21 mouse cellular contexts compared by ENCODE assay signal in genomic region chr2:164040949-164041348, GRCm38 (mm10). TPM values are rescaled to one million over a fixed set of nuclear protein-coding genes. Genes with fewer than 3 reads are reported as not detected.
A peak's percentile ranks its signal among the peaks of the same experiment; 100 is the strongest.
DNase-seq lines count a peak whose midpoint lies in the region; ATAC-seq and TF ChIP-seq lines count a peak whose summit lies in the region.
"Had no signal": no experiment of that assay in that cellular context is flagged by ENCODE, and none has a peak within 500 bp of the region (broad histone marks: within the 10 kb centered on the region; RNA-seq: fewer than 3 reads in every experiment).

No protein-coding gene starts in this region.

- no peak overlapping the region for H3K9ac ChIP-seq in liver, postnatal 0 days (replicated peaks)
- H3K9ac ChIP-seq in liver, embryonic 11.5 days (ENCODE audit: low read depth, low read length), result no peak overlapping the region
- H3K9ac ChIP-seq: hindbrain, embryonic 15.5 days; intestine, embryonic 15.5 days; liver, embryonic 13.5 days; midbrain, embryonic 13.5 days had no signal

- no peak for TF ChIP-seq CTCF in liver, postnatal 0 days (IDR thresholded peaks at IDR 0.05; ENCODE audit: low read depth)

- H3K36me3 ChIP-seq in liver, postnatal 0 days (replicated peaks; ENCODE audit: insufficient read depth, low read length), result no peaks in the 10 kb centered on the region
- H3K36me3 ChIP-seq in liver, embryonic 11.5 days (ENCODE audit: control insufficient read depth, insufficient read depth, low read length), result no peaks in the 10 kb centered on the region
- H3K36me3 ChIP-seq: hindbrain, embryonic 15.5 days; intestine, embryonic 15.5 days; limb, embryonic 10.5 days; liver, embryonic 13.5 days; midbrain, embryonic 13.5 days had no signal

- no peaks in the 10 kb centered on the region for H3K4me1 ChIP-seq in liver, postnatal 0 days (ENCODE audit: insufficient read depth)
- H3K4me1 ChIP-seq in liver, embryonic 11.5 days (replicated peaks; ENCODE audit: control insufficient read depth, insufficient read depth, low read length), result peaks cover 5% of the 10 kb centered on the region
- H3K4me1 ChIP-seq: hindbrain, embryonic 15.5 days; liver, embryonic 13.5 days; midbrain, embryonic 13.5 days had no signal

- no peak for TF ChIP-seq EP300 in liver, postnatal 0 days (IDR thresholded peaks at IDR 0.05; ENCODE audit: low read depth)

- H3K9me3 ChIP-seq in liver, postnatal 0 days (ENCODE audit: low read length), result no peaks in the 10 kb centered on the region
- no peaks in the 10 kb centered on the region for H3K9me3 ChIP-seq in liver, embryonic 11.5 days (ENCODE audit: control insufficient read depth, low read length)
- H3K9me3 ChIP-seq: hindbrain, embryonic 15.5 days; intestine, embryonic 15.5 days; limb, embryonic 10.5 days; liver, embryonic 13.5 days; midbrain, embryonic 13.5 days had no signal

- peak; percentile 20; the same call in 1 of the 2 replicates for ATAC-seq in liver, postnatal 0 days
- no peak for ATAC-seq in liver, embryonic 11.5 days (replicated peaks; ENCODE audit: low FRiP score)
- peak; percentile 40 for ATAC-seq in common myeloid progenitor, adult 5-6 weeks (replicated peaks; ENCODE audit: low read depth, poor library complexity, severe bottlenecking)
- peak; percentile 67 for ATAC-seq in megakaryocyte progenitor cell, adult 5-6 weeks (replicated peaks; ENCODE audit: poor library complexity)
- ATAC-seq: midbrain, embryonic 13.5 days had no signal

- no peak overlapping the region for H3K4me3 ChIP-seq in liver, postnatal 0 days (ENCODE audit: low read depth, low read length)
- H3K4me3 ChIP-seq in liver, embryonic 11.5 days (ENCODE audit: low read depth, low read length), result no peak overlapping the region
- H3K4me3 ChIP-seq: heart, adult 2 months; hindbrain, embryonic 15.5 days; intestine, embryonic 15.5 days; limb, embryonic 10.5 days; liver, embryonic 13.5 days; midbrain, embryonic 13.5 days had no signal

- no peak overlapping the region for H3K4me2 ChIP-seq in liver, postnatal 0 days (ENCODE audit: low read depth, low read length)
- no peak overlapping the region for H3K4me2 ChIP-seq in liver, embryonic 11.5 days
- H3K4me2 ChIP-seq: hindbrain, embryonic 15.5 days; intestine, embryonic 15.5 days; liver, embryonic 13.5 days; midbrain, embryonic 13.5 days had no signal

- H3K27ac ChIP-seq in liver, postnatal 0 days (ENCODE audit: low read depth), result no peak overlapping the region
- no peak overlapping the region for H3K27ac ChIP-seq in liver, embryonic 11.5 days (ENCODE audit: low read depth, low read length)
- H3K27ac ChIP-seq: heart, adult 2 months; hindbrain, embryonic 15.5 days; intestine, embryonic 15.5 days; limb, embryonic 10.5 days; liver, embryonic 13.5 days; midbrain, embryonic 13.5 days had no signal

- peak; percentile 56 for DNase-seq in liver, postnatal 0 days
- DNase-seq in liver, embryonic 11.5 days (ENCODE audit: low spot score), result no peak
- DNase-seq in gastrocnemius, postnatal 14 days, result no peak
- no peak for DNase-seq in frontal cortex, adult 2 months (ENCODE audit: extremely low spot score in 1 of 2, low spot score in 1 of 2)
- DNase-seq in thymus, postnatal 10 days (ENCODE audit: low spot score in 2 of 2), result no peak
- DNase-seq: adrenal gland, adult 8-10 months; cerebellum, adult 18-20 months; cerebellum, postnatal 36 days; heart, adult 2 months; heart, postnatal 36 days; kidney, postnatal 36 days; layer of hippocampus, adult 9-11 months; liver, embryonic 13.5 days; right cerebral cortex, adult 18-20 months; thymus, postnatal 14 days had no signal

- intact Hi-C loops in gastrocnemius, postnatal 14 days (cut with DNase I; ENCODE audit: low total_unique reads), result no loop called here

- WGBS in liver, postnatal 0 days (ENCODE audit: insufficient replicate concordance), result 62% methylated on average over 6 of the region's 6 CpGs
- 78% methylated on average over 6 of the region's 6 CpGs for WGBS in liver, embryonic 11.5 days

- no peaks in the 10 kb centered on the region for H3K27me3 ChIP-seq in liver, postnatal 0 days (ENCODE audit: insufficient read depth, low read length)
- H3K27me3 ChIP-seq in liver, embryonic 11.5 days (replicated peaks; ENCODE audit: control insufficient read depth, insufficient read depth, low read length), result no peaks in the 10 kb centered on the region
- H3K27me3 ChIP-seq: hindbrain, embryonic 15.5 days; intestine, embryonic 15.5 days; liver, embryonic 13.5 days; midbrain, embryonic 13.5 days had no signal

RNA-seq across cellular contexts. Expression of gene Pabpc1l, which starts 15.7 kb away (rescaled TPM):
- 0.46 and 0.63 TPM in 2 replicates for polyA plus RNA-seq in liver, postnatal 0 days (2015; fragmentation: Nextera tagmentation; extraction: Ambion mirVana)
- polyA plus RNA-seq in liver, embryonic 11.5 days (2014; fragmentation: Nextera tagmentation; extraction: Ambion mirVana), result 0.78 and 1.2 TPM in 2 replicates
- total RNA-seq in common myeloid progenitor, adult 5-6 weeks (2017), result 0.37 TPM in 1 of 2 replicates, not detected in the other
- 1.0 and 2.2 TPM in 2 replicates for total RNA-seq in megakaryocyte progenitor cell, adult 5-6 weeks (2015)
- 0.61 and 0.83 TPM in 2 replicates for total RNA-seq in megakaryocyte progenitor cell, adult 5-6 weeks (2017)
- under 1 TPM; 0.84 TPM for total RNA-seq in gastrocnemius, postnatal 14 days (2021)
- 1.0 and 2.1 TPM in 2 replicates for polyA plus RNA-seq in frontal cortex, adult 2 months (2012; rRNA removed)

RNA-seq across cellular contexts. Expression of gene Stk4, which starts 29.2 kb away (rescaled TPM):
- polyA plus RNA-seq in liver, postnatal 0 days (2015; fragmentation: Nextera tagmentation; extraction: Ambion mirVana), result 9.8 and 10.8 TPM in 2 replicates
- polyA plus RNA-seq in liver, embryonic 11.5 days (2014; fragmentation: Nextera tagmentation; extraction: Ambion mirVana), result 30.2 and 32.1 TPM in 2 replicates
- total RNA-seq in common myeloid progenitor, adult 5-6 weeks (2017), result 132 and 208 TPM in 2 replicates
- 152 and 189 TPM in 2 replicates for total RNA-seq in megakaryocyte progenitor cell, adult 5-6 weeks (2015)
- 115 and 156 TPM in 2 replicates for total RNA-seq in megakaryocyte progenitor cell, adult 5-6 weeks (2017)
- total RNA-seq in gastrocnemius, postnatal 14 days (2021), result 10 to 100 TPM; 10.0 to 10.3 TPM
- polyA plus RNA-seq in frontal cortex, adult 2 months (2012; rRNA removed), result 19.8 and 21.3 TPM in 2 replicates

RNA-seq across cellular contexts. Expression of gene Tomm34, which starts 30.0 kb away (rescaled TPM):
- 11.6 and 13.3 TPM in 2 replicates for polyA plus RNA-seq in liver, postnatal 0 days (2015; fragmentation: Nextera tagmentation; extraction: Ambion mirVana)
- 57.1 and 58.0 TPM in 2 replicates for polyA plus RNA-seq in liver, embryonic 11.5 days (2014; fragmentation: Nextera tagmentation; extraction: Ambion mirVana)
- 35.7 and 40.4 TPM in 2 replicates for total RNA-seq in common myeloid progenitor, adult 5-6 weeks (2017)
- total RNA-seq in megakaryocyte progenitor cell, adult 5-6 weeks (2015), result 48.0 and 55.0 TPM in 2 replicates
- total RNA-seq in megakaryocyte progenitor cell, adult 5-6 weeks (2017), result 44.5 and 44.8 TPM in 2 replicates
- total RNA-seq in gastrocnemius, postnatal 14 days (2021), result 10 to 100 TPM; 11.7 to 14.6 TPM
- 82.4 and 90.4 TPM in 2 replicates for polyA plus RNA-seq in frontal cortex, adult 2 months (2012; rRNA removed)

RNA-seq across cellular contexts. Expression of gene Ywhab, which starts 46.2 kb away (rescaled TPM):
- polyA plus RNA-seq in liver, postnatal 0 days (2015; fragmentation: Nextera tagmentation; extraction: Ambion mirVana), result 81.1 and 85.8 TPM in 2 replicates
- polyA plus RNA-seq in liver, embryonic 11.5 days (2014; fragmentation: Nextera tagmentation; extraction: Ambion mirVana), result 228 and 233 TPM in 2 replicates
- total RNA-seq in common myeloid progenitor, adult 5-6 weeks (2017), result 79.0 and 109 TPM in 2 replicates
- 140 and 141 TPM in 2 replicates for total RNA-seq in megakaryocyte progenitor cell, adult 5-6 weeks (2015)
- total RNA-seq in megakaryocyte progenitor cell, adult 5-6 weeks (2017), result 54.8 and 57.9 TPM in 2 replicates
- total RNA-seq in gastrocnemius, postnatal 14 days (2021), result 10 to 100 TPM; 52.4 to 59.3 TPM
- polyA plus RNA-seq in frontal cortex, adult 2 months (2012; rRNA removed), result 291 and 293 TPM in 2 replicates

Comparison
In these comparisons a context has a peak if more than half of its experiments do, and no peak if none do; other contexts are left out.
1. RNA of gene Stk4, which starts 29.2 kb away (total RNA-seq): 132 to 208 TPM in common myeloid progenitor, adult 5-6 weeks and 115 to 189 TPM in megakaryocyte progenitor cell, adult 5-6 weeks; 10.0 to 10.3 TPM in gastrocnemius, postnatal 14 days; every median in the first group is over 10 times any median in the second.